Mouse (Mus musculus): Measurements from ENCODE around the gene Etv5.

Gene Etv5

GRCm38 (mm10) chr16:22430211-22430951 lies 9.1 kb downstream of the Etv5 start:
- DNase-seq (ENCODE audit: low spot score in 2 of 2), result no peak

- no peak for DNase-seq (ENCODE audit: low spot score in 2 of 2)
These were observed 10.1 kb downstream of the Etv5 start for GRCm38 (mm10) chr16:22429377-22429776.

- DNase-seq (ENCODE audit: low spot score in 2 of 2), result peak in 1 of 2 experiments; percentile 42
These were observed 10.6 kb downstream of the Etv5 start for GRCm38 (mm10) chr16:22428853-22429341.

- DNase-seq (ENCODE audit: low spot score in 2 of 2), result no peak
These were observed 12.7 kb downstream of the Etv5 start for GRCm38 (mm10) chr16:22426866-22427265.

GRCm38 (mm10) chr16:22422256-22422655 lies 17.3 kb downstream of the Etv5 start:
- no peak for DNase-seq (ENCODE audit: low spot score in 2 of 2)

GRCm38 (mm10) chr16:22417931-22418330 lies 21.6 kb downstream of the Etv5 start:
- DNase-seq (ENCODE audit: low spot score in 2 of 2), result no peak

- DNase-seq (ENCODE audit: low spot score in 2 of 2), result no peak
These were observed 22.5 kb downstream of the Etv5 start for GRCm38 (mm10) chr16:22417044-22417443.

GRCm38 (mm10) chr16:22416140-22416848 lies 23.2 kb downstream of the Etv5 start:
- DNase-seq (ENCODE audit: low spot score in 2 of 2), result no peak

GRCm38 (mm10) chr16:22414205-22414754 lies 25.2 kb downstream of the Etv5 start:
- no peak for DNase-seq (ENCODE audit: low spot score in 2 of 2)

- no peak for DNase-seq (ENCODE audit: low spot score in 2 of 2)
These were observed 26.9 kb downstream of the Etv5 start for GRCm38 (mm10) chr16:22412459-22413229.

- no peak for DNase-seq (ENCODE audit: low spot score in 2 of 2)
These were observed 27.8 kb downstream of the Etv5 start for GRCm38 (mm10) chr16:22411764-22412163.

GRCm38 (mm10) chr16:22410000-22410399 lies 29.5 kb downstream of the Etv5 start:
- DNase-seq (ENCODE audit: low spot score in 2 of 2), result no peak

GRCm38 (mm10) chr16:22408642-22409360 lies 30.7 kb downstream of the Etv5 start:
- no peak for DNase-seq (ENCODE audit: low spot score in 2 of 2)

GRCm38 (mm10) chr16:22406747-22407146 lies 32.8 kb downstream of the Etv5 start:
- no peak for DNase-seq (ENCODE audit: low spot score in 2 of 2)

- DNase-seq (ENCODE audit: low spot score in 2 of 2), result no peak
These were observed 33.5 kb downstream of the Etv5 start for GRCm38 (mm10) chr16:22406050-22406449.

GRCm38 (mm10) chr16:22405492-22405891 lies 34.0 kb downstream of the Etv5 start:
- no peak for DNase-seq (ENCODE audit: low spot score in 2 of 2)

- DNase-seq (ENCODE audit: low spot score in 2 of 2), result no peak
These were observed 35.8 kb downstream of the Etv5 start for GRCm38 (mm10) chr16:22403715-22404114.

- no peak for DNase-seq (ENCODE audit: low spot score in 2 of 2)
These were observed 36.9 kb downstream of the Etv5 start for GRCm38 (mm10) chr16:22402600-22402999.

GRCm38 (mm10) chr16:22400226-22400625 lies 39.3 kb downstream of the Etv5 start:
- DNase-seq (ENCODE audit: low spot score in 2 of 2), result no peak

- no peak for DNase-seq (ENCODE audit: low spot score in 2 of 2)
These were observed 40.6 kb downstream of the Etv5 start for GRCm38 (mm10) chr16:22398784-22399453.

GRCm38 (mm10) chr16:22398354-22398753 lies 41.2 kb downstream of the Etv5 start:
- no peak for DNase-seq (ENCODE audit: low spot score in 2 of 2)

Measured in spleen, postnatal 10 days (tissue).